Mouse (Mus musculus) heart, embryonic 12.5 days (tissue): ENCODE results near the gene Neurl1b. TPM values are rescaled to one million over a fixed set of nuclear protein-coding genes. Genes with fewer than 3 reads are reported as not detected.
A peak's percentile ranks its signal among the peaks of the same experiment; 100 is the strongest.

ENCODE experiments used
- ATAC-seq: fragments of 200-750 bp; cut with Nextera tagmentation; 2 replicates; pipeline ENCODE4 v1.8.0; 2017; ENCODE audit warnings: moderate TSS enrichment, moderate library complexity; ENCODE audit not compliant: insufficient number of reproducible peaks, low FRiP score
- H3K27ac ChIP-seq: fragments of 300-500 bp; sonication (generic); 2 replicates; pipeline ENCODE4 v1.5.1; 2016; ENCODE audit warnings: mild to moderate bottlenecking, moderate library complexity; ENCODE audit not compliant: poor library complexity, severe bottlenecking
- H3K27me3 ChIP-seq: fragments of 300-500 bp; sonication (generic); replicated peaks from 2 replicates; pipeline ENCODE4 v1.6.1; 2016; ENCODE audit warnings: mild to moderate bottlenecking, moderate library complexity
- H3K36me3 ChIP-seq: fragments of 300-500 bp; sonication (generic); 2 replicates; pipeline ENCODE4 v1.6.1; 2016; ENCODE audit warnings: mild to moderate bottlenecking, moderate library complexity
- H3K4me1 ChIP-seq: fragments of 300-500 bp; sonication (generic); replicated peaks from 2 replicates; pipeline ENCODE4 v1.6.1; 2016; ENCODE audit warnings: mild to moderate bottlenecking
- H3K4me2 ChIP-seq: fragments of 300-500 bp; sonication (generic); 2 replicates; pipeline ENCODE4 v1.6.1; 2016; ENCODE audit warnings: mild to moderate bottlenecking, moderate library complexity
- H3K4me3 ChIP-seq: fragments of 300-500 bp; sonication (generic); 2 replicates; pipeline ENCODE4 v1.5.1; 2016; ENCODE audit warnings: mild to moderate bottlenecking
- H3K9ac ChIP-seq: fragments of 300-500 bp; sonication (generic); 2 replicates; pipeline ENCODE4 v1.6.1; 2016; ENCODE audit warnings: mild to moderate bottlenecking, moderate library complexity
- H3K9me3 ChIP-seq: fragments of 300-500 bp; sonication (generic); replicated peaks from 2 replicates; pipeline ENCODE4 v1.6.1; 2016; ENCODE audit warnings: mild to moderate bottlenecking, moderate library complexity
- WGBS: fragments of 180-500 bp; shearing (Covaris S2); methylation state at CpG from one replicate; pipeline ENCODE4 v1.1.7; 2016; 5-methylcytosine and 5-hydroxymethylcytosine counted together
- polyA plus RNA-seq: library from polyadenylated mRNA; unstranded; fragments of >200 nt; fragmentation: Nextera tagmentation; extraction: Ambion mirVana; gene quantifications from 2 replicates; pipeline ENCODE4 v1.2.1, GENCODE M21; 2016

Gene Neurl1b
- polyA plus RNA-seq: 2.2 and 2.4 TPM in 2 replicates

GRCm38 (mm10) chr17:26414523-26415354 lies at the start of gene Neurl1b:
Gene Neurl1b, plus strand, starts transcription at chr17:26414829.
- no peaks in the 10 kb centered on the region for H3K36me3 ChIP-seq
- WGBS: under 1% methylated on average over 95 of the region's 105 CpGs
- H3K4me1 ChIP-seq: peaks cover 41% of the 10 kb centered on the region
- H3K27me3 ChIP-seq: peaks cover 45% of the 10 kb centered on the region
- H3K9ac ChIP-seq: peak within 1 kb of the TSS; percentile 82
- H3K4me3 ChIP-seq: peak within 1 kb of the TSS; percentile 73
- H3K4me2 ChIP-seq: peak within 1 kb of the TSS; percentile 83
- peak; percentile 54 for ATAC-seq
- H3K27ac ChIP-seq: peak within 1 kb of the TSS; percentile 55
- H3K9me3 ChIP-seq: no peaks in the 10 kb centered on the region

GRCm38 (mm10) chr17:26366792-26367191 lies 47.8 kb upstream of the Neurl1b start:
- H3K4me3 ChIP-seq: no peak overlapping the region
- no peak overlapping the region for H3K9ac ChIP-seq
- ATAC-seq: no peak
- H3K4me1 ChIP-seq: peaks cover 72% of the 10 kb centered on the region
- H3K4me2 ChIP-seq: no peak overlapping the region
- no peaks in the 10 kb centered on the region for H3K9me3 ChIP-seq
- H3K27ac ChIP-seq: no peak overlapping the region
- WGBS: 74% methylated on average over 4 of the region's 4 CpGs
- 0 out of 2 replicates have a peak, but pooled peaks cover 3% of the 10 kb centered on the region for H3K27me3 ChIP-seq
- no peaks in the 10 kb centered on the region for H3K36me3 ChIP-seq

GRCm38 (mm10) chr17:26368336-26368992 lies 46.2 kb upstream of the Neurl1b start:
- ATAC-seq: no peak
- Histone ChIP-seq H3K4me1 (peaks cover 57% of the 10 kb centered on the region), H3K27me3 (0 out of 2 replicates have a peak, but pooled peaks cover 3% of the 10 kb centered on the region), H3K27ac (no peak overlapping the region; the same call in 1 of the 2 replicates), H3K9me3 (no peaks in the 10 kb centered on the region), H3K36me3 (no peaks in the 10 kb centered on the region), H3K4me3 (no peak overlapping the region), H3K4me2 (no peak overlapping the region), H3K9ac (no peak overlapping the region)
- 68% methylated on average over 10 of the region's 10 CpGs for WGBS

- 35% methylated on average over 9 of the region's 9 CpGs for WGBS
- H3K9ac ChIP-seq: no peak overlapping the region
- H3K4me2 ChIP-seq: no peak overlapping the region
- no peak overlapping the region for H3K27ac ChIP-seq
- no peak overlapping the region for H3K4me3 ChIP-seq
- H3K36me3 ChIP-seq: no peaks in the 10 kb centered on the region
- peaks cover 46% of the 10 kb centered on the region for H3K4me1 ChIP-seq
- H3K27me3 ChIP-seq: 0 out of 2 replicates have a peak, but pooled peaks cover 3% of the 10 kb centered on the region
- no peaks in the 10 kb centered on the region for H3K9me3 ChIP-seq
- ATAC-seq: no peak
Observed at GRCm38 (mm10) chr17:26370521-26371245, 43.9 kb upstream of the Neurl1b start.

GRCm38 (mm10) chr17:26371246-26371535 lies 43.4 kb upstream of the Neurl1b start:
- no peak for ATAC-seq
- H3K4me1 ChIP-seq: peaks cover 47% of the 10 kb centered on the region
- no peak overlapping the region for H3K4me3 ChIP-seq
- no peak overlapping the region for H3K4me2 ChIP-seq
- no peak overlapping the region for H3K9ac ChIP-seq
- no peaks in the 10 kb centered on the region for H3K36me3 ChIP-seq
- 0 out of 2 replicates have a peak, but pooled peaks cover 3% of the 10 kb centered on the region for H3K27me3 ChIP-seq
- no peaks in the 10 kb centered on the region for H3K9me3 ChIP-seq
- no peak overlapping the region for H3K27ac ChIP-seq
- WGBS: 56% methylated on average over 3 of the region's 3 CpGs

GRCm38 (mm10) chr17:26373211-26373610 lies 41.4 kb upstream of the Neurl1b start:
- 67% methylated on average over 5 of the region's 5 CpGs for WGBS
- Histone ChIP-seq H3K27ac (no peak overlapping the region), H3K4me2 (no peak overlapping the region), H3K4me1 (peaks cover 46% of the 10 kb centered on the region), H3K27me3 (0 out of 2 replicates have a peak, but pooled peaks cover 3% of the 10 kb centered on the region), H3K36me3 (no peaks in the 10 kb centered on the region), H3K9ac (no peak overlapping the region), H3K4me3 (no peak overlapping the region), H3K9me3 (no peaks in the 10 kb centered on the region)
- no peak for ATAC-seq

GRCm38 (mm10) chr17:26376416-26376815 lies 38.2 kb upstream of the Neurl1b start:
- Histone ChIP-seq H3K4me1 (peaks cover 60% of the 10 kb centered on the region), H3K27me3 (0 out of 2 replicates have a peak, but pooled peaks cover 3% of the 10 kb centered on the region), H3K4me2 (no peak overlapping the region), H3K36me3 (no peaks in the 10 kb centered on the region), H3K9me3 (no peaks in the 10 kb centered on the region), H3K4me3 (no peak overlapping the region), H3K27ac (peak overlapping the region; percentile 58), H3K9ac (peak overlapping the region; percentile 33; the same call in 1 of the 2 replicates)
- ATAC-seq: no peak
- 33% methylated on average over 1 of the region's 1 CpGs for WGBS

- Histone ChIP-seq H3K4me3 (no peak overlapping the region), H3K9ac (no peak overlapping the region), H3K4me2 (no peak overlapping the region), H3K4me1 (peaks cover 68% of the 10 kb centered on the region), H3K27me3 (no peaks in the 10 kb centered on the region), H3K27ac (peak overlapping the region; percentile 58), H3K36me3 (no peaks in the 10 kb centered on the region), H3K9me3 (no peaks in the 10 kb centered on the region)
- no peak for ATAC-seq
- WGBS: 41% methylated on average over 4 of the region's 4 CpGs
Observed at GRCm38 (mm10) chr17:26376994-26377744, 37.5 kb upstream of the Neurl1b start.

GRCm38 (mm10) chr17:26380280-26380985 lies 34.2 kb upstream of the Neurl1b start:
- Histone ChIP-seq H3K4me1 (peaks cover 68% of the 10 kb centered on the region), H3K9ac (no peak overlapping the region), H3K36me3 (no peaks in the 10 kb centered on the region), H3K27ac (peak overlapping the region; percentile 70), H3K9me3 (no peaks in the 10 kb centered on the region), H3K4me3 (no peak overlapping the region), H3K4me2 (peak overlapping the region; percentile 43), H3K27me3 (no peaks in the 10 kb centered on the region)
- ATAC-seq: no peak
- 32% methylated on average over 8 of the region's 8 CpGs for WGBS

GRCm38 (mm10) chr17:26380986-26381446 lies 33.6 kb upstream of the Neurl1b start:
- Histone ChIP-seq H3K36me3 (no peaks in the 10 kb centered on the region), H3K27ac (peak overlapping the region; percentile 70), H3K27me3 (no peaks in the 10 kb centered on the region), H3K4me1 (peaks cover 69% of the 10 kb centered on the region), H3K9me3 (no peaks in the 10 kb centered on the region), H3K4me3 (no peak overlapping the region), H3K4me2 (peak overlapping the region; percentile 43), H3K9ac (peak overlapping the region; percentile 15; the same call in 1 of the 2 replicates)
- 33% methylated on average over 4 of the region's 4 CpGs for WGBS
- no peak for ATAC-seq
